Mouse (Mus musculus) stomach, postnatal 0 days (tissue): ENCODE measurements around the gene Zfp978. TPM values are rescaled to one million over a fixed set of nuclear protein-coding genes. Genes with fewer than 3 reads are reported as not detected.
"Not testable (repeated sequence)": the region's sequence is repeated elsewhere in the genome, so short reads cannot be mapped to it uniquely, and the experiment has no call there.

Experiments
- ATAC-seq: fragments of 200-750 bp; cut with Nextera tagmentation; 2 replicates; pipeline ENCODE4 v1.8.0; 2017; ENCODE audit not compliant: low FRiP score, low TSS enrichment
- DNase-seq: peaks from one replicate; pipeline ENCODE4 v3.0.0-alpha.2; 2016; ENCODE audit warnings: low spot score
- H3K27ac ChIP-seq: fragments of 300-500 bp; sonication (generic); replicated peaks from 2 replicates; pipeline ENCODE4 v1.5.1; 2014; ENCODE audit warnings: mild to moderate bottlenecking, control low read depth
- H3K27me3 ChIP-seq: fragments of 300-500 bp; sonication (generic); 2 replicates; pipeline ENCODE4 v1.6.1; 2014; ENCODE audit warnings: low read length; ENCODE audit not compliant: control insufficient read depth, insufficient read depth
- H3K36me3 ChIP-seq: fragments of 300-500 bp; sonication (generic); 2 replicates; pipeline ENCODE4 v1.6.1; 2014; ENCODE audit warnings: low read length, mixed read lengths; ENCODE audit not compliant: control insufficient read depth, insufficient read depth
- H3K4me1 ChIP-seq: fragments of 300-500 bp; sonication (generic); replicated peaks from 2 replicates; pipeline ENCODE4 v1.6.1; 2014; ENCODE audit warnings: antibody characterized with exemption; ENCODE audit not compliant: control insufficient read depth, insufficient read depth
- H3K4me2 ChIP-seq: fragments of 300-500 bp; sonication (generic); replicated peaks from 2 replicates; pipeline ENCODE4 v1.6.1; 2014; ENCODE audit warnings: low read depth, mild to moderate bottlenecking, control low read depth, moderate library complexity
- H3K4me3 ChIP-seq: fragments of 300-500 bp; sonication (generic); 2 replicates; pipeline ENCODE4 v1.5.1; 2014; ENCODE audit warnings: low read depth, low read length, control low read depth
- H3K9ac ChIP-seq: fragments of 300-500 bp; sonication (generic); 2 replicates; pipeline ENCODE4 v1.6.1; 2014; ENCODE audit warnings: mild to moderate bottlenecking, low read length, control low read depth, mixed read lengths
- H3K9me3 ChIP-seq: fragments of 300-500 bp; sonication (generic); 2 replicates; pipeline ENCODE4 v1.6.1; 2016; ENCODE audit warnings: low read length; ENCODE audit not compliant: control insufficient read depth
- CTCF ChIP-seq: IDR thresholded peaks from 2 replicates; pipeline ENCODE4 v1.5.1; 2016; ENCODE audit warnings: antibody characterized with exemption, low read depth, mild to moderate bottlenecking, moderate library complexity
- EP300 ChIP-seq: optimal IDR thresholded peaks from 2 replicates; pipeline ENCODE3; 2016; ENCODE audit warnings: antibody characterized with exemption
- WGBS: fragments of 180-500 bp; shearing (Covaris S2); extraction: QIAGEN DNeasy Blood & Tissue Kit; methylation state at CpG from one replicate; pipeline ENCODE4 v1.1.7; 2014; 5-methylcytosine and 5-hydroxymethylcytosine counted together
- polyA plus RNA-seq: library from polyadenylated mRNA; unstranded; fragments of >200 nt; fragmentation: Nextera tagmentation; extraction: Ambion mirVana; gene quantifications from 2 replicates; pipeline ENCODE4 v1.2.1, GENCODE M21; 2015

Zfp978 gene
- not detected in 2 replicates for polyA plus RNA-seq

GRCm38 (mm10) chr4:147361003-147361402, at the start of gene Zfp978:
Gene Zfp978, plus strand, starts transcription at chr4:147361303.
- DNase-seq, H3K4me1 ChIP-seq, H3K4me2 ChIP-seq, H3K27ac ChIP-seq, H3K36me3 ChIP-seq, H3K4me3 ChIP-seq, H3K9me3 ChIP-seq, ATAC-seq, H3K9ac ChIP-seq, H3K27me3 ChIP-seq: not testable (repeated sequence)
- WGBS: no CpG with 5 or more reads among the region's 6 CpGs

GRCm38 (mm10) chr4:147335036-147335690, 25.9 kb upstream of the Zfp978 start:
- H3K4me2 ChIP-seq, H3K36me3 ChIP-seq, H3K27ac ChIP-seq, H3K27me3 ChIP-seq, H3K4me3 ChIP-seq, H3K9ac ChIP-seq, DNase-seq, H3K4me1 ChIP-seq: not testable (repeated sequence)
- WGBS: 88% methylated on average over 2 of the region's 2 CpGs
- H3K9me3 ChIP-seq: peaks cover 32% of the 10 kb centered on the region
- peak; percentile 70 for ATAC-seq

GRCm38 (mm10) chr4:147335691-147336367, 25.3 kb upstream of the Zfp978 start:
- H3K9ac ChIP-seq, H3K27ac ChIP-seq: not testable (repeated sequence)
- 38% methylated on average over 1 of the region's 1 CpGs for WGBS

GRCm38 (mm10) chr4:147336368-147337195, 24.5 kb upstream of the Zfp978 start:
- DNase-seq: peak; percentile 16
- H3K9ac ChIP-seq, H3K27ac ChIP-seq, H3K4me2 ChIP-seq, H3K27me3 ChIP-seq, H3K4me3 ChIP-seq, H3K36me3 ChIP-seq, H3K4me1 ChIP-seq: not testable (repeated sequence)
- WGBS: 64% methylated on average over 6 of the region's 6 CpGs
- peak; percentile 65 for ATAC-seq
- peaks cover 32% of the 10 kb centered on the region for H3K9me3 ChIP-seq

More at GRCm38 (mm10) chr4:147335691-147336367, 25.3 kb upstream of the Zfp978 start:
- not testable (repeated sequence) for H3K36me3 ChIP-seq, H3K4me2 ChIP-seq, H3K27me3 ChIP-seq, DNase-seq, H3K4me1 ChIP-seq, H3K4me3 ChIP-seq
- ATAC-seq: peak; percentile 58
- peaks cover 32% of the 10 kb centered on the region for H3K9me3 ChIP-seq

GRCm38 (mm10) chr4:147337520-147337919, 23.6 kb upstream of the Zfp978 start:
- H3K4me3 ChIP-seq, H3K27me3 ChIP-seq, ATAC-seq, H3K4me2 ChIP-seq, H3K27ac ChIP-seq, H3K36me3 ChIP-seq, H3K4me1 ChIP-seq, H3K9ac ChIP-seq, DNase-seq: not testable (repeated sequence)
- 87% methylated on average over 2 of the region's 2 CpGs for WGBS
- peaks cover 32% of the 10 kb centered on the region for H3K9me3 ChIP-seq

GRCm38 (mm10) chr4:147338032-147338610, 23.0 kb upstream of the Zfp978 start:
- Histone ChIP-seq H3K36me3 (no peaks in the 10 kb centered on the region), H3K9ac (no peak overlapping the region), H3K4me1 (no peaks in the 10 kb centered on the region), H3K9me3 (peaks cover 34% of the 10 kb centered on the region), H3K27ac (no peak overlapping the region), H3K4me2 (no peak overlapping the region), H3K27me3 (no peaks in the 10 kb centered on the region), H3K4me3 (no peak overlapping the region)
- ATAC-seq: peak; percentile 52; the same call in 1 of the 2 replicates
- WGBS: 68% methylated on average over 5 of the region's 5 CpGs
- DNase-seq: peak; percentile 15
- TF ChIP-seq CTCF (no peak), EP300 (no peak)

GRCm38 (mm10) chr4:147338706-147339105, 22.4 kb upstream of the Zfp978 start:
- peaks cover 39% of the 10 kb centered on the region for H3K9me3 ChIP-seq
- ATAC-seq, H3K9ac ChIP-seq, H3K4me2 ChIP-seq, DNase-seq, H3K36me3 ChIP-seq, H3K27me3 ChIP-seq, H3K4me3 ChIP-seq, H3K4me1 ChIP-seq, H3K27ac ChIP-seq: not testable (repeated sequence)
- WGBS: 76% methylated on average over 3 of the region's 3 CpGs

GRCm38 (mm10) chr4:147339601-147340219, 21.4 kb upstream of the Zfp978 start:
- ATAC-seq, H3K36me3 ChIP-seq, H3K27ac ChIP-seq, H3K4me1 ChIP-seq, H3K27me3 ChIP-seq, H3K4me3 ChIP-seq, H3K9ac ChIP-seq, H3K4me2 ChIP-seq: not testable (repeated sequence)
- peaks cover 37% of the 10 kb centered on the region for H3K9me3 ChIP-seq
- WGBS: 67% methylated on average over 7 of the region's 7 CpGs
- peak; percentile 14 for DNase-seq
